Mouse (Mus musculus): ENCODE data around the gene Pitpnm3.

Gene Pitpnm3

DNA sequence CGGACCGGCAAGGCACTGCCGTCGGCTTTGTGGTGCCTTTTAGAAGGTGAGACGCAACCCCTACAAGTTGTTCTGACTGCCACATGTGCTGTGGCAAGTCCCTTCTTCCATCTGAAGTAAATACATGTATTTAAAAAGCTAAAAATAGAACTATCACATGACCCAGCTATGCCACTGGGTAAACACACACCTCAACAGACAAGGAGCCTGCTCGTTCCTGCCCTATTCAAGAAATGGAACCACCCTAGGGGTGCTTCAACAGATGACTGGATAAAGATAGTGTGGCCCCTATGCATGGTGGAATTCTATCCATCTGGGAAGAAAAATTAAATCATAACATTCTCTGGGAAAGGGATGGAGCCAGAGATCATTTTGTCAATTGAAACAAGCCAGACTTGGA, 112.8 kb downstream of the Pitpnm3 start:
- DNase-seq (ENCODE audit: low spot score in 2 of 2) = no peak

GRCm38 (mm10) chr11:72021015-72021414, 114.6 kb downstream of the Pitpnm3 start:
- DNase-seq (ENCODE audit: low spot score in 2 of 2) = no peak

GRCm38 (mm10) chr11:72017253-72017601, 118.4 kb downstream of the Pitpnm3 start:
- DNase-seq (ENCODE audit: low spot score in 2 of 2) = no peak

GRCm38 (mm10) chr11:72016518-72017252, 118.9 kb downstream of the Pitpnm3 start:
- DNase-seq (ENCODE audit: low spot score in 2 of 2) = no peak

DNA sequence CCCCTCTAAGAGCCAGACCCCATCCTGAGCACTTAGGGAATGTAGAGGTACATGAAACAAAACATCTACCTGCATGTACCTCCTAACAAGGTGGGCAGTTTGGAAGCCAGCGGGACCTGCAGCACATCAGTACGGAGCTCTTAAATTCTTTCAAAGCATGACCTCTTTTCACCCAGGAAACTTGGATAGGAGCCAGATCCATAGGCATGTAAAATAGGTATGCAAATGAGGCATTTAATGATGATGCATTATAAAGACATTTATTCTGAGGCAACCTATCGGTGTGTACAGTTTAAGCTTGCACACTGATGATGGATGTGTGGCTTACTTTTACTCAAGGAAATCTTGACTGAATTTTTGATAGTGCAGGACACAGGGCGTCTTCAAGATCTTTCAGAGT, 120.9 kb downstream of the Pitpnm3 start:
- DNase-seq (ENCODE audit: low spot score in 2 of 2) = no peak

GRCm38 (mm10) chr11:72011955-72012354, 123.6 kb downstream of the Pitpnm3 start:
- no peak for DNase-seq (ENCODE audit: low spot score in 2 of 2)

GRCm38 (mm10) chr11:72010940-72011722, 124.4 kb downstream of the Pitpnm3 start:
- DNase-seq (ENCODE audit: low spot score in 2 of 2) = no peak

GRCm38 (mm10) chr11:72010367-72010766, 125.2 kb downstream of the Pitpnm3 start:
- no peak for DNase-seq (ENCODE audit: low spot score in 2 of 2)

- no peak for DNase-seq (ENCODE audit: low spot score in 2 of 2)
Observed at GRCm38 (mm10) chr11:72005547-72005946, 130.0 kb downstream of the Pitpnm3 start.

GRCm38 (mm10) chr11:72003171-72003570, 132.4 kb downstream of the Pitpnm3 start:
- no peak for DNase-seq (ENCODE audit: low spot score in 2 of 2)

DNA sequence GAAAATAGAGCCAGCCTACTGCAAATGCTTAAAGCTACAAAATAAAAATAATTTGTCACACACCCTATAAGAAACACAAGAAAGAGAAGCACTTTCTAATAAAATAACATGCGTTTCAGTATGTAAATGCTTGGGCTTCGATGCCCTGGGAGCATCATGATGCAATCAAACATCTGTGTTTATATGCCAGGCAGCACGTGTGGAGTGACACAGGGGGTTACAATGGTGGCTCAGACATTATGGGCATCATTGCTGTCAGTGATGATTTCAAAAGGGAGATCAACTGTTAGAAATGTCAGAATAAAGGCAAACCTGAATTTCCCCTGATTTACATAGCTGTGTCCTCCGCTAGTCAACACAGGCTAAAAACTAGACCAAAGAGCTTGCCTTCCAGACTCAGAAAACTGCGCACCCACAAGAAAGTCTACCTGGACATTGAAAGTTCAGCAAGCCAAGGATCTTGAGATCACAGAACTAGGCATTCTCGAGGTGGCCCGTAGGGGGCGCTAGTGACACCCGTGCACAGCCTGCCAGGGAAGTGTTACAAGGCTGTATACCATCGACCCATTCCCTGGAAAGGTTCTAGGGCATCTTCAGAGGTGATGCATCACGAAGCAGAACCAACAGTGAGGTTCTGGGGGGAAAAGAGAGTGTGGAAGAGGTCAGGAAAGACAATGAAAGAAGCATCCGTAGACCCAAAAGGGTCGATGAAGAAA, 133.3 kb downstream of the Pitpnm3 start:
- DNase-seq (ENCODE audit: low spot score in 2 of 2) = no peak

- DNase-seq (ENCODE audit: low spot score in 2 of 2) = no peak
Observed at GRCm38 (mm10) chr11:72000194-72000593, 135.4 kb downstream of the Pitpnm3 start.
